Mouse (Mus musculus) olfactory bulb, adult 2 months (tissue): Measurements from ENCODE around the gene Hmgcr. TPM values are rescaled to one million over a fixed set of nuclear protein-coding genes. Genes with fewer than 3 reads are reported as not detected.
A peak's percentile ranks its signal among the peaks of the same experiment; 100 is the strongest.
"Not testable (repeated sequence)": the region's sequence is repeated elsewhere in the genome, so short reads cannot be mapped to it uniquely, and the experiment has no call there.

Source experiments
- H3K27ac ChIP-seq: fragments of 200-500 bp; 2 replicates; pipeline ENCODE4 v1.5.1; 2012; ENCODE audit warnings: low read depth, low read length; ENCODE audit not compliant: insufficient read depth
- H3K4me1 ChIP-seq: fragments of 200-500 bp; 2 replicates; pipeline ENCODE4 v1.6.1; 2012; ENCODE audit warnings: low read length; ENCODE audit not compliant: control insufficient read depth, insufficient read depth
- H3K4me3 ChIP-seq: fragments of 200-500 bp; 2 replicates; pipeline ENCODE4 v1.5.1; 2012; ENCODE audit warnings: mild to moderate bottlenecking, low read depth, low read length, moderate library complexity; ENCODE audit not compliant: insufficient read depth
- CTCF ChIP-seq: fragments of 200-500 bp; IDR thresholded peaks from 2 replicates; pipeline ENCODE4 v1.5.1; 2012; ENCODE audit warnings: low read depth, mild to moderate bottlenecking, low read length, moderate library complexity; ENCODE audit not compliant: insufficient read depth
- POLR2A ChIP-seq: fragments of 200-500 bp; IDR thresholded peaks from 2 replicates; pipeline ENCODE4 v1.6.1; 2012; ENCODE audit warnings: mild to moderate bottlenecking, low read depth, low read length, moderate library complexity; ENCODE audit not compliant: insufficient read depth
- WGBS: fragments of 180-500 bp; shearing (Covaris S2); methylation state at CpG from one replicate; pipeline ENCODE4 v1.1.7; 2018; 5-methylcytosine and 5-hydroxymethylcytosine counted together
- polyA plus RNA-seq: library from polyadenylated mRNA; stranded (reverse); fragments of >200 nt; gene quantifications from 2 replicates; pipeline ENCODE4 v1.2.4, GENCODE M21; 2012; ENCODE audit warnings: low replicate concordance; ENCODE audit not compliant: missing spikeins, insufficient read depth, insufficient read length

The Hmgcr gene
- polyA plus RNA-seq, 1 experiment, result not detected

- H3K4me1 ChIP-seq, result peaks cover 7% of the 10 kb centered on the region; the same call in 1 of the 2 replicates
- H3K27ac ChIP-seq, result no peak overlapping the region
- no peak overlapping the region for H3K4me3 ChIP-seq
- WGBS, result 87% methylated on average over 5 of the region's 5 CpGs
- TF ChIP-seq POLR2A, result no peak
- TF ChIP-seq CTCF, result no peak
These were observed 1.1 kb upstream of the Hmgcr start for GRCm38 (mm10) chr13:96671906-96672234.

GRCm38 (mm10) chr13:96671078-96671905 lies 556 bp upstream of the Hmgcr start:
- TF ChIP-seq POLR2A, result no peak
- TF ChIP-seq CTCF, result no peak
- WGBS, result 12% methylated on average over 31 of the region's 31 CpGs

GRCm38 (mm10) chr13:96670019-96670405 lies 724 bp downstream of the Hmgcr start:
- Histone ChIP-seq H3K27ac (0 out of 2 replicates have a peak overlapping the region, but pooled peaks have one; percentile 72), H3K4me3 (peak overlapping the region; percentile 71), H3K4me1 (peaks cover 11% of the 10 kb centered on the region; the same call in 1 of the 2 replicates)
- TF ChIP-seq POLR2A, result no peak
- no peak for TF ChIP-seq CTCF
- 2% methylated on average over 13 of the region's 13 CpGs for WGBS

More at GRCm38 (mm10) chr13:96671078-96671905, 556 bp upstream of the Hmgcr start:
- Histone ChIP-seq H3K4me1 (peaks cover 7% of the 10 kb centered on the region; the same call in 1 of the 2 replicates), H3K4me3 (peak overlapping the region; percentile 71), H3K27ac (peak overlapping the region; percentile 71)

- Histone ChIP-seq H3K4me1 (peaks cover 13% of the 10 kb centered on the region; the same call in 1 of the 2 replicates), H3K4me3 (no peak overlapping the region), H3K27ac (no peak overlapping the region)
- TF ChIP-seq CTCF, result no peak
- no peak for TF ChIP-seq POLR2A
- 90% methylated on average over 7 of the region's 7 CpGs for WGBS
These were observed 6.2 kb downstream of the Hmgcr start for GRCm38 (mm10) chr13:96664419-96664974.

GRCm38 (mm10) chr13:96663120-96663519 lies 7.6 kb downstream of the Hmgcr start:
- not testable (repeated sequence) for H3K27ac ChIP-seq, H3K4me3 ChIP-seq
- peaks cover 11% of the 10 kb centered on the region; the same call in 1 of the 2 replicates for H3K4me1 ChIP-seq
- WGBS, result 96% methylated on average over 4 of the region's 4 CpGs

- Histone ChIP-seq H3K4me1 (peaks cover 2% of the 10 kb centered on the region; the same call in 1 of the 2 replicates), H3K27ac (no peak overlapping the region), H3K4me3 (no peak overlapping the region)
- WGBS, result 28% methylated on average over 10 of the region's 10 CpGs
- TF ChIP-seq POLR2A (no peak), CTCF (no peak)
These were observed 10.5 kb downstream of the Hmgcr start for GRCm38 (mm10) chr13:96660095-96660860.

- H3K4me3 ChIP-seq, result no peak overlapping the region
- 75% methylated on average over 7 of the region's 7 CpGs for WGBS
- TF ChIP-seq POLR2A, result no peak
- TF ChIP-seq CTCF, result no peak
- peaks cover 2% of the 10 kb centered on the region; the same call in 1 of the 2 replicates for H3K4me1 ChIP-seq
- H3K27ac ChIP-seq, result no peak overlapping the region
These were observed 11.8 kb downstream of the Hmgcr start for GRCm38 (mm10) chr13:96658936-96659335.

GRCm38 (mm10) chr13:96656673-96657072 lies 14.1 kb downstream of the Hmgcr start:
- TF ChIP-seq CTCF (no peak), POLR2A (no peak)
- Histone ChIP-seq H3K27ac (no peak overlapping the region), H3K4me1 (no peaks in the 10 kb centered on the region; the same call in 1 of the 2 replicates), H3K4me3 (no peak overlapping the region)
- WGBS, result 78% methylated on average over 1 of the region's 1 CpGs

GRCm38 (mm10) chr13:96653041-96653440 lies 17.7 kb downstream of the Hmgcr start:
- Histone ChIP-seq H3K4me3 (no peak overlapping the region), H3K27ac (no peak overlapping the region), H3K4me1 (no peaks in the 10 kb centered on the region)
- whole genome bisulfite sequencing, result 71% methylated on average over 9 of the region's 9 CpGs
- TF ChIP-seq POLR2A, result no peak
- TF ChIP-seq CTCF, result no peak
